Mouse (Mus musculus) kidney, adult 2 months (tissue): ENCODE measurements at regions not wholly inside any gene's neighbourhood (a gene's known extent, or its start where the extent isn't known, plus 50 kb on each side); places are given as distances from the start of the nearest gene placed in this dataset.

ENCODE experiments used
- CTCF ChIP-seq: fragments of 200-500 bp; conservative IDR thresholded peaks from 2 replicates; pipeline ENCODE4 v1.5.1; 2011; ENCODE audit warnings: low read depth, mild to moderate bottlenecking, control low read depth, low read length, moderate library complexity, mixed read lengths; ENCODE audit not compliant: insufficient read depth, insufficient read length
- POLR2A ChIP-seq: fragments of 200-500 bp; IDR thresholded peaks from one replicate; pipeline ENCODE4 v1.6.1; 2011; ENCODE audit warnings: low read depth, low read length, control low read depth

DNA sequence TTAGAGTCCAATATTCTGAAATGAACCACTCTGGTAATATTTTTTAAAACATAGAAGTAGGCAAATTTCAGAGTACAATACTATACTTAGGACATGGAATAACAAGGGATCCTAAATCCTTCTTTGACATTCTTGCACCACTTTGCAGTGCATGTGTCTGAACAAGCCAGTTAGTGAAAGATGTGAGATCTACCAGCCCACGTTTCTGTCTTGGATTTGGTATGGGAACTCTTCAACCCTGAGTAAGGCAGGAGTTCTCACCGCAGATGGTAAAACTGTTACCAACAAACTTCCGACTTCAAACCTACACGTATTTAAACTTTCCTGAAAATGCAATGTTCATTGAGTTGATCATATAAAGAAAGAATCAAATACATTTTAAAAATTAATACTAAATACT is 894.7 kb upstream of the Adam24 start:
- TF ChIP-seq CTCF (no peak), POLR2A (no peak)
